Mouse (Mus musculus): ENCODE measurements around the gene Tmem30a.

DNA sequence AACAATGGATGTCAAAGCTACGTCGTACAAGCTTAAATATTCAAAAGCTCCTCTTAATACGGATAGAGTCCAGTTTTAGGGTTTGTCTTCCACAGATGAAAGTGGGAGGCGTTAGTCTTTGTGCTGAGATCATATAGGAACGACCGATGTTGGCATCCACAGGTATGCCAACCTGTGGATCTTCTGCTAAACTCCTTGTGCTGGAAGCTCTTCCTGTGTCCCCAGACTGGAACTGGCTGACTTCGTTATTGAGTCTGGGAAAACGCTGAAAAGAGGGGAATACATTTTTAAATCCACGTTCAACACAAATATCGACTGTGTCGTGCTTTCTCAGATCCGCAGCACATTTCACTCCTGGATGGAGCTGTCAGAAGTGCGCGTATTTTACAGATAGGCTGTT, 33.2 kb downstream of the Tmem30a start:
- TF ChIP-seq CTCF (IDR thresholded peaks at IDR 0.05; ENCODE audit: extremely low read depth, insufficient read depth, insufficient read length, insufficient replicate concordance) (no peak), POLR2A (IDR thresholded peaks at IDR 0.05; ENCODE audit: low read depth, low read length) (no peak)

Data from spleen, adult 2 months (tissue).